Mouse (Mus musculus) hindbrain, embryonic 10.5 days (tissue): ENCODE measurements at regions not wholly inside any gene's neighbourhood (a gene's known extent, or its start where the extent isn't known, plus 50 kb on each side); places are given as distances from the start of the nearest gene placed in this dataset.

Experiments used
- DNase-seq: peaks from one replicate; pipeline ENCODE4 v3.0.0-alpha.2; 2017; ENCODE audit warnings: low spot score
- H3K27ac ChIP-seq: fragments of 300-500 bp; sonication (generic); 2 replicates; pipeline ENCODE4 v1.5.1; 2016; ENCODE audit warnings: mild to moderate bottlenecking, moderate library complexity
- H3K27me3 ChIP-seq: fragments of 300-500 bp; sonication (generic); 2 replicates; pipeline ENCODE4 v1.6.1; 2016; ENCODE audit warnings: mild to moderate bottlenecking; ENCODE audit not compliant: poor library complexity, insufficient read depth, severe bottlenecking
- H3K36me3 ChIP-seq: fragments of 300-500 bp; sonication (generic); 2 replicates; pipeline ENCODE4 v1.6.1; 2016; ENCODE audit warnings: mild to moderate bottlenecking, moderate library complexity
- H3K4me1 ChIP-seq: fragments of 300-500 bp; sonication (generic); replicated peaks from 2 replicates; pipeline ENCODE4 v1.6.1; 2016; ENCODE audit warnings: mild to moderate bottlenecking
- H3K4me3 ChIP-seq: fragments of 300-500 bp; sonication (generic); 2 replicates; pipeline ENCODE4 v1.5.1; 2016; ENCODE audit warnings: mild to moderate bottlenecking, moderate library complexity
- H3K9me3 ChIP-seq: fragments of 300-500 bp; sonication (generic); 2 replicates; pipeline ENCODE4 v1.6.1; 2016; ENCODE audit warnings: mild to moderate bottlenecking, moderate library complexity
- WGBS: fragments of 180-500 bp; shearing (Covaris S2); methylation state at CpG from one replicate; pipeline ENCODE4 v1.1.7; 2016; 5-methylcytosine and 5-hydroxymethylcytosine counted together

DNA sequence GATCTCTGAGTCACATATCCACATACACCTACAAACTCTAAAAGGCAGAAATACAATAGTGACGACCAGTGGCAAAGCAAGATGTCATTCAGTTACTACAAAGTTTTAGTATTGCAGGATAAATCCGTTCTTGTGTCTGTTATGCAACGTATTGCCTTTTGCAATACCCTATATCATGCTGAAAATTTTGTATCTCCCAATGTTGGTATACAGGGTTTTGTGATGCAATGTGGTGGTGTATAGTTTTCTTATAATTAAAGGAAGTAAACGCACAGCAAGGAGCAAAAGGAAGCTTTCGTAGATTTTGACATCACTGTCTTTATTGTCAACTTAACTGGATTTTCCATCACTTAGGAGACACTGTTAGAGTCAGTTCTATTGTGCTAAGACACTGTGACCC is 231.5 kb upstream of the Crim1 start:
- Histone ChIP-seq H3K4me3 (no peak overlapping the region), H3K27ac (no peak overlapping the region), H3K27me3 (no peaks in the 10 kb centered on the region), H3K36me3 (no peaks in the 10 kb centered on the region), H3K9me3 (no peaks in the 10 kb centered on the region), H3K4me1 (no peaks in the 10 kb centered on the region)
- WGBS, result 91% methylated on average over 5 of the region's 5 CpGs
- DNase-seq, result no peak

DNA sequence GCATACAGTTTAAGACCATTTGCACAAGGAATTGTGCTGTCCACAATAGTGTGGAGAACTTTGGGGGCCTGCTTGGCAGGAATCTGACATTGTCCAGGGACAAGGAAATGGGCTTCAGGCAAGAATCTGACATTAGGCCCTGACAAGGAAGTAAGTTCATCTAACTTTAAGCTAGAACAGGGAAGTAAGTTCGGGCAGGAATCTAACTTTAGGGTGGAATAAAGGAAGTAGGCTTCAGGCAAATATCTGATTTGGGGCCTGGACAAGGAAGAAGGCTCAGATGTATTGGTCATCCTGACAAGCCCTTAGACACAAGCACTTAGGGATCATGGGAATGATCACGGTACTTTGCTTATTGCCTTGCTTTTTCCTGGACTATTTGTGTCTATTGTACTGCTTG is 230.9 kb upstream of the Crim1 start:
- Histone ChIP-seq H3K27me3 (no peaks in the 10 kb centered on the region), H3K36me3 (no peaks in the 10 kb centered on the region), H3K9me3 (no peaks in the 10 kb centered on the region), H3K4me1 (no peaks in the 10 kb centered on the region), H3K4me3 (no peak overlapping the region), H3K27ac (no peak overlapping the region)
- 89% methylated on average over 2 of the region's 2 CpGs for WGBS
- DNase-seq, result no peak
